Mouse (Mus musculus): Measurements from ENCODE around the gene Zcchc14.
"Not testable (repeated sequence)": the region's sequence is repeated elsewhere in the genome, so short reads cannot be mapped to it uniquely, and the experiment has no call there.

Gene Zcchc14

DNA sequence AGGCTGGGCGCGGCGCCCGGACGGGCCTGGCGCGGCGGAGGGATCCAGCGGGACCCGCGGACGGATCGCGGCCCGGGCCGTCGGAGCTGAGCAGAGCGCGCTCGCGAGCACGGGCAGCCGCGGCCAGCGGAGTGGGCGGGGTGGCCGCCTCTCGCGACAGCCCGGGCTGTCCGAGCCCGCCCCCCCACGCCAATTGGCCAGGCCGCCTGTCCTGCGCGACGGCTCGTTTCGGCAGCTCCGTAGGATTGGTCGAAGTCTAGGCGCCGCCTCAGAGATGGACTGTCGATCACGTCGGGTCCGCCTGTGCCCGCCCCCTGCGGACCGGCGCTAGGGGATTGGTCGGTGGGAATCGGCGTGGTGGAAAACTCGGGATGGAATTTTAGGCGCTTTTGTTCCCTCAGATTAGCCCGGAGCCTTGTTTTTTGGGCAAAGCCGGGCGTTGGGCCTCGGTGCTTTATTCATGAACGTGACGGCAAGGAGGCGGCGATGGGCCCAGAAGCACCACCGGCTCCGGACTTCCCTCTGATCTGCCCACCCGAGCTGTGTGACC is at the start of gene Zcchc14:
Gene Zcchc14, minus strand, starts transcription at position 128 of the 550 bp plus-strand sequence.
- DNase-seq: peak; percentile 43

DNA sequence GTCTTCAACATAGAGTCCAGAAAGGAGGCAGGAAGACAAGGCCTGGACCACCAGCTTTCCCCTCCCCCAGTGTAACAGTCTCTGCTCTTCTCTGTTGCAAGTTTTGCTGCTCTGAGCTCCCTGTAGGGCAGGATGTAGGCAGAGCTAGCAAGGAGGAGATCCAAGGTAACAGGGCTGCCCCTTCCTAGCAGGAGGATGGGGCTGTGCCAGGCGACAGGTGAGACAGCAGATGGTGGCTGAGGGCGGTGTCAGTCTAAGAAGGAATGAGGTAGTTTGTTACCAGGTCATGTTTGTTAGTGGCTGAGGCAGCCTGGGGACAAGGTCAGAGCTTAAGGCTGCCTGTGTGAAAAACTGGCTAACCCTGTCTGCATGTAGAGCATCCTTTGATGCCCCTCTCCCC is 47.2 kb upstream of the Zcchc14 start:
- DNase-seq: no peak

DNA sequence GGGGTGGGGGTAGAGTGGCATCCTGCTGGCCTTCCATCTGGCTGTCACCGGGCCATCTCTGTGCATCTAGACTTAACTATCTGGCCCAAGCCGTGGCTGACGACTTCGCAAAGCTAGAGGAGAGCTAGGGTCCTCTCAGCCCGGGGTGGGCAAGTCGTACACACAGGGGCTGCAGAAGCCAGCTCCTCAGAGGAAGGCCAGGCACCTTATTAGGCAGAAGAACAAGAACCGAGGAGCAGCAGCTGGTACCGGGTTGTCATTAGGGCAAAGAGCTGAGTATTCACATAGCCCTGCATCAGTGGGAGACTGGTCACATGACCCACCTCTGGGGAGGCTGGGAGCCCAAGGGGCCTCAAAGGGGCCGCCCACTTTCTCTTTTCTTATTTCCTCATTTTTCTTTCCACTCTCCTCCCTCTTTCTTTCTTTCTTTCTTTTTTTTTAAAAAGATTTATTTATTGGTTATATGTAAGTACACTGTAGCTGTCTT is 46.0 kb upstream of the Zcchc14 start:
- DNase-seq: no peak

DNA sequence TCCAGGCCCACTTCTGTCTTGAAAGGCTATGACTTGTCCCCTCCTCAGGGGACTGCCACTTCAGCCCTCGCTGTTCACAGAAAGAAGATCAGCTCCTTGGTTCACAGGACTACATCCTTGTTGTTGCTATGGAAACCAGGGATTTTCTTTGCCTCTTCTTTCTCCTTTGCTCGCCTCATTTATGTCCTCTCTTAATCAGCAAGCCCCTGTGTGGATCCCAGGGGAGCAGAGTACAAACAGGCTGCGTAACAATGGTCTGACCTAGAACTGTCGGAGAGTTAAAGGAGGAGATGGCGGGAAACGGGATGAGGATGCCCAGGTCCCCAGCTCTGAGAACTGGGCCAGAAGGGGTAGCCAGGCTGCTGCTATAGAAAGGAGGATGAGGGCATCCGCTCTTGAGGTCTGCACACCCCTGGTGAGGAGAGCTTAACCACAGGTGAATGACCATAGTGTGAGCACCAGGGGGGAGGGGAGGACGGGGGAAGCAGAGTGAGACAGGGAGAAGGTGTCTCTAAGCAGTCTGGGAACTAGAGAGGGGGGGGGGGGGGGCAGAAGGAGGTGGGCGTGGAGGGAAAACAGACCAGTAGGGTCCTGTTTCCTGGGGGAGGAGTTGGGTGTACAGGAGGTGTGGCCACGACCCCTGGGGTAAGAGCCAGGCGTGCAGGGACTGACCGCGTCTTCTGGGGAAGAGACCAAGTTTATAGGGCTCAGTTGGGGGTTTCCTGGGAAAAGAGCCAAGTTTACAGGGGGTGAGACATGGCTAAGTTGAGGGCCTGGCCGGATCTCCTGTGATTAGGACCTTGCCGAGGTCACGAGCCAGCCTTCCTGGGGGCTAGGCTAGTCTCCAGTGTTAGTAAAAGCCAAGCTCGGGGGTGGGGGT is 45.3 kb upstream of the Zcchc14 start:
- DNase-seq: no peak

DNA sequence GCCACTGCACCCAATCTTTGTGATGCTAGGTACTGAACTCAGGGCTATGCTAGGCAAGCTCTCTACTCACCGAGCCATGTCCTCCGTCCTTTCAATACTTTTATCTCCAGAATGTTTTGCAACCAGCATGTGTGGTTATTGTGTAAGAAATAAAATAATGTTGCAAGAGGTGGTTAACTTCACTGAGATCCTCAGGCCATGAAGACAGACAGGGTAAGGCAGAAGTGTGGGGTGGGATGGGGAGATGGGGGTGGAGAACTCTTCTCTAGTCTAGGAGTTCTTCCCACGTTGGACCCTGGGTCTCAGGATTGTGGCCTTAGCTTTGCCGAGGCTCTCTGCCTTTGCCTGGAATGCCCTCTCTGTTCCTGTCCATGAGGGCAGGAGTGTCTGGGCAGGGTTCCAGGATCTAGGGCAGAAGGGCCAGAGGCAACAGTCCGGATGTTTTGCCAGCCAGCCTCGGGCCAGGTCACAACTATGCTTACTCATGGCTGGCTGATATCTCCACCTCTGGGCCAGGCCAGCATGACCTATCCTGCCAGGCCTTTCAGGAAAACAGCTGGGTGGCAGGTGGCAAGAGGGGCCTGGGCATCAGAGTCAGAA is 43.0 kb upstream of the Zcchc14 start:
- no peak for DNase-seq

DNA sequence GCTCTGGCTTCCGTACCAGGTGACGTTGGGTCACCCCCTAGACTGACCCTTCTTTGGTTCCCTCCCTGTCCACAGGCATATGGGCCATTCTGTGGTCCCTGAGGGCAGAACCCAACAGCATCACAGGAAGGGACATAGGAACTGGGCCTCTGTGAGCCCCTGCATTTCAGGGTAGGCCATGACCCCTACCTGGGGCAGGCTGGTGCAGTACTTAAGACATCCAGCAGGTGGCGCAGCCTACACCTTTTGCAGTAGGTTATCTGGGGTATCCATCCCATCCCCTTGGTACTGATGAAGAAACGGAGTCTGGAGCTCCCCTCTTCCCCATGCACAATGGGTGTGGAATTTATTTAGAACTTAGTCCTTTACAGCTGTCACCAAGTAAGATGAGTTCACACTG is 41.8 kb upstream of the Zcchc14 start:
- peak; percentile 81 for DNase-seq

DNA sequence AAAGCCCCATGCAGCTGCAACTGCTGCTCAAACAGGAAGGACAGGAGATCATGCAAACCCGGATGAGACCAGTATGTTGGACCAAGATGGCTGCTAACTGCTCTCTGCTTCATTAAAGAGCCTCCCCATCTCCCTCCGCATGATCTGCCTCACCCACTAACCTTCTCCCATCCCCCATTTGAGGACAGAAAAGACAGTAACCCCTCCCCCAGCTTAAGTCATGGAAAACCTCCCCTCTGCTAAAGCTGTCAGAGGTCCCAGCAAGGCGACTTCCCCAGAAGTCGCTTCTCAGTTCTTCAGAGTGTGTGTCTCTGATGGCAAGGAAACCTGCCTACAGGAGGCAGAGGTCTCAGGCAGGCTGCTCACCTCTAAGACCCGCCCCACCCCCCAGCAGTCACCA is 35.8 kb upstream of the Zcchc14 start:
- DNase-seq: no peak

DNA sequence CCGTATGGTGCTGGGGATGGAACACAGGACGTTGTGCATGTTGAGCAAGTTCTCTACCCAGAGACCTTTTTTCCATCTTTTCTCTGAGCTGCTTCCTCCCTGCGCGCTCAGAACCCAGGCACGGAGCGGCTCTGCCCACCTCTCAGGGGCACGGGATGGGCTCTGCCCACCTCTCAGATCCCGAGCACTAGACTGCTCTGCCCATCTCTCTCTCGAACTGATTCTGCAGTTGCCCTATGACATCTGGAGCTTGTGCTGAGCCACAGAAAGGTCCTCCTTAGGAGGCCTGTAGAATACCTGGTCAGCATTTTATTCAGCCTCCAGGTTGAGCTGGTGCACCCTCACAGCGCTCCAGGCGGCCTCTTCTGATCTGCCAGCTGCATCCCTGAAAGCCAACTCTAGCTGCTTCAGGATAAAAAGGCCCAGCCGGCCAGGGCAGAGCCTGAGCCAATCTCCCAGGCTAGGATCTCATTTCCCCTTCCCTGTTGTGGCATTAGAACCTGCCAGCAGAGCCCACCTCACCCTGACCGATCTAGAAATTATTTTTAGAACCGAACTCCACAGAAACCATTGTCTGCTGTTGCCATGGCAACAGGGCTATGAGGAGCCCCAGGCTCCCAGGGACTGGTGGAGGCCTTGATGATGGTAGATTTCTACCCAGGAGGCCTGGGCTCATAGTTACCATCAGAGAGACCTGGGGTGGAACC is 34.9 kb upstream of the Zcchc14 start:
- DNase-seq: no peak

DNA sequence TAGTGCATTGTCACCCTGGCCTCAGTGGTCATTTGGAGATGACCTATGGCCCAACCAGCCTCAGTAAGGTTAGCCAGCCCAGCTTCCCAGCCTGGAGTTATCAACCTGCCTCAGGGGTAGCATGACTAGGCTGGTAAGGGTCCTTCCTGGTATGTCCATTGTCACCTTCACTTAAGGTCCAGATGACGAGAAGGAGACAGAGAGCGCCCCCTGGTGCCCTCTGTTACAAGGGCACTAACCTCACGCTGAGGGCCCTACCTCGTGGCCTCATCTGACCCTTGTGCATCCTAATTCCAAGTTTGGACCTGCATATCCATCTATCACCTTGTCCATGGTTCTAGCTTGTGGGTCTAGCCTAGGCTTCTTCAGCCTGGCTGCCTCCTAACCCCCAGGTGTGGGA is 32.7 kb upstream of the Zcchc14 start:
- DNase-seq: peak; percentile 65

DNA sequence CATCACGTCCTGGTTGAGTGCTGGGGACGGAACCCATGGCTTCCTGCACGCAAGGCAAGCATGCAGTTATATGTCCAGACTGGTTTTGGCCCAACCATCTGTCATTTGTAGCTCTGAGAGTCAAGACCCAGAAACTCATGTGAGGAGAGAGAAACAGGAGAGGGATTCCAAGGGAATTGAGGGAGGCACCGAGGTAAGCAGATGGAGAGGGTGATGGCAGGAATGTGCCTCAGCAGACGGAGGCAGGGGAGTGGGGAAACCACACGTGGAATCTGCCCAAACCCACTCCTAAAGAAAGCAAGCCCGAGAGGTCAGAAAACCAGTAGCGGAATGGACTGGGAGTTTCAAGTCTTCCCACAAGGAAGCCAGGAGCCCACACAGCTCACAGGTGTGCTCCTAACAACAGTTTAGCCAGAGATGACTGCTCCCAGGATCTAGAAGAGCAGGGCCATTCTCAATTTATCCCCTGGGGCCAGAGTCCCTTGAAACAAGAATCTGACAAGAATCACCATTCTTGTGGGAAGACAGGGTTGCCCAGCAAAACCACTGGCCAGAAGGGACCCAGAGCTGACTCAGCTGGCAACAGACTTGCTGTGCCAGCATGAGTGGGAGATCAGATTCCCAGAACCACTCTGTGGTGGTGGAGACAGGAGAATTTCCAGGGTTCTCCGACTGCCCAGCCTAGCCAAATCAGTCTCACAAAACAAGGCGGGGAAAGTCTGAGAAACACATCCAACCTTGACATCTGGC is 30.6 kb upstream of the Zcchc14 start:
- no peak for DNase-seq

DNA sequence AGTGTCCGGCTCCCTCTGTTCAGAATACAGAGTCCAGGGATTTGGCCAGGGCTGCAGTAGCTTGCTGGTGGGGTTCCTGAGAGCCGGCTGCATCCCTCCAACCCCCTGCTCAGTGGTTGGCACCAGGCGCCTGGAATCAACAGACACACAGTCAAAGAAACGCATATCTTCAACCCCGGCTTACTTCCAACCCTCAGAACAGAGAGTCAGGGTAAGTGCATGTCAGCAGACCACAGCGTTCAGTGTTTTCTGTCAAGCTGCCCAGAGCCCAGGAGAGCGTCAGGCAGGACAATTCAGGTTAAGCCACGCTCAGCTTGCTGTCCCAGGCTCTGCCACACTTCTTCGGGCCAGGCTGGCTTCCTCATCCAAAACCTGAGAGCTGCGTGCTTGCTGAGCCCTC is 28.8 kb upstream of the Zcchc14 start:
- DNase-seq: no peak

DNA sequence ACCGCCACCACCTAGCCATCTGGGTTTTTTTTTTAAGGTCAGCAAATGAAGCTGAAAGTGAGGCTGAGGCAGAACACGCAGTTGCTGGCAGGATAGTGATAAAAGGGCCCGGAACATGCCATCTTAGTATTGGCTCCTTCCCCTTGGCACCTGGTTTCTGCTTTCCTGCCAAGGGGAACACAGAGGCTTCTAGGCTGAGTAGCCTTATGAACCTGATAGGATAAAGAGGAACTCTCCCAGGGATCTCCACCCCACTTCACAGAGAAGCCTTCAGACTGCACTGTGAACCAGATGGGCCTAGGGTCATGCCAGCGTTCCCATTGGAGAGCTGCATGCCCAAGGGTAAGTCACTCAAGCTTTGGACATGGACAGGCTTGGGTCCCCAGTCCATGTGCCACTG is 28.2 kb upstream of the Zcchc14 start:
- DNase-seq: no peak

DNA sequence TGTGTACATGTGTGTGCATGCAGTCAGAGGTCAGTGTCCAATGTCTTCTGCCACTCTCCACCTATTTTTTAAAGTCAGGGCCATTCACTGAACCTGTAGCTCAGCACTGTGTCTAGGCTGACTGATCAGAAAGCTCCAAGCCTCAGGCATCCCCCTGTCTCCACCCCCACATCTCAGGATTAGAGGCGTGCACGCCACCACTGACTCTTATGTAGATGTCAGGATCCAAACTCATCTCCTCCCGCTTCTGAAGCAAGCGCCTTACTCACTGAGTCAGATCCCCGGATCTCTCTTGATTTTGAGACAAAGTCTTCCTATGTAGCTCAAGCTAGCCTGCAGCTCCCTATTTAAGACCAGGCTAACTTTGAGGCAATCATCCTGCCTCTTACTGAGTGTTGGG is 26.0 kb upstream of the Zcchc14 start:
- no peak for DNase-seq

DNA sequence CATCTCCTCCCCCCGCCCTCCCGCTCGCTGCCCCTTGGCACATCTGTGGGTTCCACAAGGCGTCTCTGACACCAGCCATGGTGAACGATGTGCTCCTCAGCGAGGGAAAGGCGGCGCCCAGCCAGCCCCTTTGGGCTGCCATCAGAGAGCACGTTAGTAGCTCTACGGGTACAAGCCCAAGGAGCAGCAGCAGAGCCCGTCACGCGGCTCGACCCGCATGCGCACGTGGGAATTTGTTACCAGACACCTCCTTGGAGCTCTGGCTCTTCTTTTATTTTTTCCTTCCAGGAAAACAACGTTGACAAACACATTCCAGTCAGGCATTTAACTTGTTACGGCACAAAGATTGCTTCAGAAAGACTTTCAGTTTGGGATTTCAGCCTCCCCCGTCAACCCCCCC is 23.0 kb upstream of the Zcchc14 start:
- no peak for DNase-seq

DNA sequence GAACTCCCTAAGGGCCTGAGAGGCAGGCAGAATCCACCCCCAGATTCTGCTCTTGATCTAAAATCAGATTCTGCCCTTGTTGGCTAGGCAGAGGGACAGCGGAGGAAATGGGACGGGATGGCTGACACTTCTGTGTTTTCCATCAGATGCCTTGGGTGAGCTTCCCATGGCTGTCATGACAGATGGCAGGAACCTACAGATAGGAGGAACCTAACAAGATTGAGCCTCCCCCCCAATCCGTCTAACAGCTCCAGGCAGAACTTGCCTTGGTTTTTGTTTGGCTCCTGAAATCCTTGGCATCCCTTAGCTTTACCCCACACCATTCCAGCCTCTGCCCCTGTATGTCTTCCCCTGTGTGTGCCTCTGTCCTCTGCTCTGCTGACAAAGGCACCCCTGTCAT is 22.5 kb upstream of the Zcchc14 start:
- DNase-seq: no peak

DNA sequence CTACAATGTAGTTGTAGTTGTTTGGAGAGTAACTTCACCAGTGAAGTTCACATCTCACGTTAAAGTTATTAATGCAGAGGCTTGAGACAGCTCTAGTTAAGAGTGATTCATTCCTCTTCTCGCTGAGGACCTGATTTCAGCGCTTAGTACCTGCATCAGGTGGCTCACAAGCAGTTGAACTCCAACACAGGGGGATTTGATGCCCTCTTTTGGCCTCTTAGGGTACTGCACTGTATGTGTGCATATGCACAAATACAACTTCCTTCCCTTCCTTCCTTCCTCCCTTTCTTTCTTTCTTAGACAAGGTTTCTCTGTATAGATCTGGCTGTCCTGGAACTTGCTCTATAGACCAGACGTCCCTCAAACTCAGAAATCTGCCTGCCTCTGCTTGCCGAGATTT is 21.8 kb upstream of the Zcchc14 start:
- no peak for DNase-seq

DNA sequence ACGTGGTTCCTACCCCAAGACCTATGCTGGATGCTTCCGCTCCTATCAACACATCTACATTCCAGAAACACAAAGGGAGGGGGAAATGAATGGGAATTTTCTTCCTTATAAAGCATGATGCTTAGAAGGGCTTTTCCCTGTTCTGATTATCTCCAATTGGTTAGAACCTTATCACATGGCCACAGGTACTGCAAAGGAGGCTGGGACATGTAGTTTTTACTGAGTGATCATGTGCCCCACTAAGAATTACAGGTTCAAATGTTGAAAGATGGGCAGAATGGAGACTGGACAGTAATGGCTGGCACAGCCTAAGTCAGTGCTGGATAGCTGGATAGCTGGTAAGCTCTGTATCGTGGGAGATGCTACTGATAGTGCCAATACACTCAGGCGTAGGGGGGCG is 21.2 kb upstream of the Zcchc14 start:
- no peak for DNase-seq

DNA sequence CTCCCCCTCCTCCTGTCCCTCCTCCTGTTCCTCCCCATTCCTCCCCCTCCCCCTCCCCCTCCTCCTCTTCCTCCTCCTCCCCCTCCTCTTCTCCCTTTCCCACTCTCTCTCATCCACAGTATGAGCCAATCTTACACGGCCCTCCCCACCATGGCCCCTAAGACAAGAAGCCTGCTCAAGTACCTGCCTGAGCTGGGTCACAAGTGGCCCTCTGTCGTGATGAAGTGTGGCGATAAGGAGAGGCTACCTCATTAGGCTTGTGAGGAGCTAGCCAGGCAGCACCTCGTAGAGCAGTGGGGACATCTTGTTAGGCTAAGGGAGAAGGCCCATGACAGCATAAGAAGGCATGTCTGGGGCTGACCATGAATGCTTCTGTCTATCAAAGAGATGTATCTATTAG is 20.5 kb upstream of the Zcchc14 start:
- no peak for DNase-seq

DNA sequence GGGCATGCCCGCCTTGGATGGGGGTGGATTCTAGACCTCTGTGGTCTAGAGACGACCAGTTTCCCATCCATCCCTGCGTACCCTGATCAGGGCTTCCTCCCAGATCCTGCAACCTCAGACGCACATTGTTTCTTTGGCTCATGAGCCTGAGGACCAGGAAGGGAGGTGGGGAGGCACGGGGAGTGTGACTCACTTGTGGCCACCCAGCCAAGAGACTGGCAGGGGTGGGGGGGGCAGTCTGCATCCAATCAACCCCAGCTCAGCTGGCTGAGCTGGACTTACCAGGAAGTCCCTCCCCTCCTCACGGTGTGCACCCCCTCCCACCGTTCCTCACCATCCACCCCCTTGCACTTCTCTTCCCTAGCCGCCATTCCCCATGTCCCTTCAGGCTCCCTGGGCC is 16.5 kb upstream of the Zcchc14 start:
- DNase-seq: no peak

DNA sequence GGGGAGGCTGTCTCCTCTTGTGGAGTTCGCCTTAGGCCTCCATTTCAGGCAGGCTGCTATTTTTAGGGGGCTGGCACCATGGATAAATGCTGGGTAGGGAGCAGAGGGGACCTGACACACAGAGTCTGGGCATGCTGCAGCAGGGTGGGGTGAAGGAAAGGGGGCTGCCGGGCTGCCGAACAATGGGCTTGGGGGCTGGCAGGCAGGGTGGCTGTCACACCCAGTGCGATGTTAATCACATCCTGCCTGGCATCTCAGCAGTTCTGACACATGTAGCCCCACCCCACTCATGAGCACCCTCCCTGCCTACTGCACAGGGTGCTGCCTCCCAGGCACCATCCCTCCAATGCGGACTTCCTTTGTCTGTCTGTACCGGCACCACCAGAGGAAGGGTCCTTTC is 15.9 kb upstream of the Zcchc14 start:
- DNase-seq: no peak

DNA sequence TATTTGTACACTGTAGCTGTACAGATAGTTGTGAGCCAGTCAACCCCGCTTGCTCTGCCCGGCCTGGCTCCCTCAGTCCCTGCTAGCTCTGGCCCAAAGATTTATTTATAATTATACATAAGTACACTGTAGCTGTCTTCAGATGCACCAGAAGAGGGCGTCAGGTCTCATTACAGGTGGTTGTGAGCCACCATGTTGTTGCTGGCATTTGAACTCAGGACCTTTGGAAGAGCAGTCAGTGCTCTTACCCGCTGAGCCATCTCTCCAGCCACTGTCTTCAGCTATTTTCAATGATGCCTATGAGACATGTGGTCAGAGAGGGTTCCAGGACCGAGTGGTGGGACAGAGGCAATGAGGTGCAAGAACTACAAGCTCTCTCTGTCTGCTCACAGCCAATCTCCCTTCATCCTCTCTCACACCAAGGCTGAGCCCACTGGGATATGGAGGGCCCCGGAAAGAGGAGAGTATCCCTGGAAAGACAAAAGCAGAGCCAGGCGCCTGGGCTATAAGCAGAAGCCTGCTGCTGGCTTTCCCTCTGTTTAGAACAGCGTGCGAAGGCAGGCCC is 15.3 kb upstream of the Zcchc14 start:
- not testable (repeated sequence) for DNase-seq

DNA sequence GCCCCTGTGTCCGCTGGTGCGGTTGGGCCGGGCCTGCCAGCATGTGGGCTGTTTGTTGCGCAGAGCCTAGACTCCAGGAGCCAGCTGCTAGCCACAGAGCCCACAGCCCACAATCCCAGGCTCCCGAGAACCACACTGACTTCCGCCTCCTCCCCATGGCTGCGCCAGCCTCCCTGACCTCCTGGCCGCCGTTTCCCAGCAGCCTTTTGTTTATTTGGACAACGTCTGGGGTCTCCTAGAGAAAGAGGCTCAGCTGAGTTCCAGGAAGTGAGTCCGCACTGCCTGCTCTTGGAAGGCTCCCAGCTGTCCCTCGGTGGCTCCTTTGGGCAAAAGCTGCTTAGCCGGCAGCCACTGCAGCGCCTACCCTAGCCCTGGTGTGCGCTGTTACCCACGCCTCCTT is 12.6 kb upstream of the Zcchc14 start:
- no peak for DNase-seq

DNA sequence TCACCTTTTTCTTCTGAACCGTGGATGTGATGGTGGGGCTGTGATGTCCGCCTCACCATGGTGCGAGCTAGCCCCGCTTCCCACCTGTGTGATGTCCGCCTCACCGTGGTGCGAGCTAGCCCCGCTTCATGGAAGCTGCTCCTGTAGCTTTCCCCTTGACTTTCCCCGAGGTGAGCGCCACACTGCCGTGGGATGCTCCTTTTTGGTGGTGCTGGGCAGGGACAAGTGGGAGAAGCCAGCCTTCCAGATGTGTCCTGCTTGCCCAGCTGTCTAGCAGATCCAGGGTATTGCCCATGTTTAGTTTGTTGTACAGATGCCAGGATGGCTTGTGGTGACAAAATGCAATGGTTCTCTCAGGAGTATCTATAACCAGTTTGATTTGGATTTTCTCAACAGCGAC is 10.4 kb upstream of the Zcchc14 start:
- DNase-seq: no peak

All from thymus, postnatal 4 days (tissue).